Mouse (Mus musculus) forebrain, embryonic 15.5 days (tissue): ENCODE data around the gene Spry1. TPM values are rescaled to one million over a fixed set of nuclear protein-coding genes. Genes with fewer than 3 reads are reported as not detected.
A peak's percentile ranks its signal among the peaks of the same experiment; 100 is the strongest.

Experiments used
- ATAC-seq: fragments of 200-750 bp; cut with Nextera tagmentation; replicated peaks from 2 replicates; pipeline ENCODE4 v1.8.0; 2017; ENCODE audit warnings: mild to moderate bottlenecking, moderate TSS enrichment, moderate library complexity
- H3K27ac ChIP-seq: fragments of 300-500 bp; sonication (generic); replicated peaks from 2 replicates; pipeline ENCODE4 v1.5.1; 2015; ENCODE audit warnings: mild to moderate bottlenecking, inconsistent platforms
- H3K27me3 ChIP-seq: fragments of 300-500 bp; sonication (generic); 2 replicates; pipeline ENCODE4 v1.6.1; 2015; ENCODE audit warnings: inconsistent platforms
- H3K36me3 ChIP-seq: fragments of 300-500 bp; sonication (generic); 2 replicates; pipeline ENCODE4 v1.6.1; 2015; ENCODE audit warnings: mild to moderate bottlenecking, inconsistent platforms
- H3K4me1 ChIP-seq: fragments of 300-500 bp; sonication (generic); 2 replicates; pipeline ENCODE4 v1.6.1; 2015; ENCODE audit warnings: inconsistent platforms
- H3K4me2 ChIP-seq: fragments of 300-500 bp; sonication (generic); replicated peaks from 2 replicates; pipeline ENCODE4 v1.6.1; 2015; ENCODE audit warnings: mild to moderate bottlenecking, inconsistent platforms
- H3K4me3 ChIP-seq: fragments of 300-500 bp; sonication (generic); 2 replicates; pipeline ENCODE4 v1.5.1; 2015; ENCODE audit warnings: mild to moderate bottlenecking, inconsistent platforms
- H3K9ac ChIP-seq: fragments of 300-500 bp; sonication (generic); replicated peaks from 2 replicates; pipeline ENCODE4 v1.6.1; 2015; ENCODE audit warnings: mild to moderate bottlenecking, inconsistent platforms
- H3K9me3 ChIP-seq: fragments of 300-500 bp; sonication (generic); 2 replicates; pipeline ENCODE4 v1.6.1; 2016; ENCODE audit warnings: inconsistent platforms
- WGBS: fragments of 180-500 bp; shearing (Covaris S2); methylation state at CpG from one replicate; pipeline ENCODE4 v1.1.7; 2015; ENCODE audit warnings: mixed read lengths; 5-methylcytosine and 5-hydroxymethylcytosine counted together
- polyA plus RNA-seq: library from polyadenylated mRNA; unstranded; fragments of >200 nt; fragmentation: Nextera tagmentation; extraction: Ambion mirVana; gene quantifications from 2 replicates; pipeline ENCODE4 v1.2.1, GENCODE M21; 2015

The Spry1 gene
- polyA plus RNA-seq, 1 experiment from 2014 or later = 5.6 TPM

GRCm38 (mm10) chr3:37659621-37660020 is 19.9 kb downstream of the Spry1 start:
- peaks cover 12% of the 10 kb centered on the region for H3K4me1 ChIP-seq
- no peaks in the 10 kb centered on the region for H3K36me3 ChIP-seq
- H3K9me3 ChIP-seq = no peaks in the 10 kb centered on the region
- 83% methylated on average over 6 of the region's 6 CpGs for WGBS
- H3K27me3 ChIP-seq = peaks cover 5% of the 10 kb centered on the region; the same call in 1 of the 2 replicates
- no peak overlapping the region for H3K9ac ChIP-seq
- no peak overlapping the region for H3K27ac ChIP-seq
- no peak for ATAC-seq
- no peak overlapping the region for H3K4me2 ChIP-seq
- H3K4me3 ChIP-seq = no peak overlapping the region

- no peaks in the 10 kb centered on the region for H3K27me3 ChIP-seq
- 19% methylated on average over 9 of the region's 9 CpGs for WGBS
- peaks cover 6% of the 10 kb centered on the region; the same call in 1 of the 2 replicates for H3K9me3 ChIP-seq
- no peak overlapping the region for H3K4me3 ChIP-seq
- H3K9ac ChIP-seq = no peak overlapping the region
- H3K27ac ChIP-seq = no peak overlapping the region
- no peaks in the 10 kb centered on the region for H3K36me3 ChIP-seq
- peaks cover 6% of the 10 kb centered on the region; the same call in 1 of the 2 replicates for H3K4me1 ChIP-seq
- peak; percentile 60 for ATAC-seq
- H3K4me2 ChIP-seq = no peak overlapping the region
Measured at GRCm38 (mm10) chr3:37666291-37667118, 26.8 kb downstream of the Spry1 start.

- Histone ChIP-seq H3K36me3 (no peaks in the 10 kb centered on the region), H3K4me2 (no peak overlapping the region), H3K4me1 (peaks cover 6% of the 10 kb centered on the region; the same call in 1 of the 2 replicates), H3K4me3 (no peak overlapping the region), H3K27me3 (no peaks in the 10 kb centered on the region), H3K9me3 (peaks cover 6% of the 10 kb centered on the region; the same call in 1 of the 2 replicates), H3K9ac (no peak overlapping the region), H3K27ac (no peak overlapping the region)
- WGBS = 27% methylated on average over 2 of the region's 2 CpGs
- ATAC-seq = no peak
Measured at GRCm38 (mm10) chr3:37667119-37667467, 27.3 kb downstream of the Spry1 start.

GRCm38 (mm10) chr3:37667736-37668135 is 28.0 kb downstream of the Spry1 start:
- no peak overlapping the region for H3K9ac ChIP-seq
- H3K9me3 ChIP-seq = peaks cover 6% of the 10 kb centered on the region; the same call in 1 of the 2 replicates
- no peak for ATAC-seq
- no peaks in the 10 kb centered on the region for H3K27me3 ChIP-seq
- no peak overlapping the region for H3K4me3 ChIP-seq
- H3K27ac ChIP-seq = no peak overlapping the region
- 35% methylated on average over 7 of the region's 7 CpGs for WGBS
- no peak overlapping the region for H3K4me2 ChIP-seq
- H3K36me3 ChIP-seq = no peaks in the 10 kb centered on the region
- peaks cover 6% of the 10 kb centered on the region; the same call in 1 of the 2 replicates for H3K4me1 ChIP-seq

GRCm38 (mm10) chr3:37668652-37669051 is 28.9 kb downstream of the Spry1 start:
- ATAC-seq = no peak
- Histone ChIP-seq H3K27ac (no peak overlapping the region), H3K9me3 (peaks cover 6% of the 10 kb centered on the region; the same call in 1 of the 2 replicates), H3K4me3 (no peak overlapping the region), H3K9ac (no peak overlapping the region), H3K36me3 (no peaks in the 10 kb centered on the region), H3K4me2 (no peak overlapping the region), H3K27me3 (no peaks in the 10 kb centered on the region), H3K4me1 (peaks cover 6% of the 10 kb centered on the region; the same call in 1 of the 2 replicates)
- WGBS = 91% methylated on average over 12 of the region's 12 CpGs

GRCm38 (mm10) chr3:37669100-37669499 is 29.4 kb downstream of the Spry1 start:
- Histone ChIP-seq H3K9ac (no peak overlapping the region), H3K4me1 (peaks cover 6% of the 10 kb centered on the region; the same call in 1 of the 2 replicates), H3K27me3 (no peaks in the 10 kb centered on the region), H3K36me3 (no peaks in the 10 kb centered on the region), H3K27ac (no peak overlapping the region), H3K4me2 (no peak overlapping the region), H3K9me3 (peaks cover 6% of the 10 kb centered on the region; the same call in 1 of the 2 replicates), H3K4me3 (no peak overlapping the region)
- 99% methylated on average over 20 of the region's 20 CpGs for WGBS
- no peak for ATAC-seq

- Histone ChIP-seq H3K27ac (no peak overlapping the region), H3K27me3 (no peaks in the 10 kb centered on the region), H3K4me3 (no peak overlapping the region), H3K9ac (no peak overlapping the region), H3K36me3 (no peaks in the 10 kb centered on the region), H3K4me2 (no peak overlapping the region), H3K4me1 (no peaks in the 10 kb centered on the region), H3K9me3 (peaks cover 6% of the 10 kb centered on the region; the same call in 1 of the 2 replicates)
- WGBS = 12% methylated on average over 15 of the region's 15 CpGs
- no peak for ATAC-seq
Measured at GRCm38 (mm10) chr3:37672266-37673040, 32.7 kb downstream of the Spry1 start.

- H3K4me2 ChIP-seq = no peak overlapping the region
- no peaks in the 10 kb centered on the region for H3K4me1 ChIP-seq
- no peak overlapping the region for H3K4me3 ChIP-seq
- peaks cover 6% of the 10 kb centered on the region; the same call in 1 of the 2 replicates for H3K9me3 ChIP-seq
- WGBS = 46% methylated on average over 13 of the region's 13 CpGs
- no peak; the same call in 1 of the 2 replicates for ATAC-seq
- no peaks in the 10 kb centered on the region for H3K36me3 ChIP-seq
- H3K27ac ChIP-seq = no peak overlapping the region
- H3K27me3 ChIP-seq = no peaks in the 10 kb centered on the region
- no peak overlapping the region for H3K9ac ChIP-seq
Measured at GRCm38 (mm10) chr3:37673513-37674261, 33.9 kb downstream of the Spry1 start.

- Histone ChIP-seq H3K4me2 (no peak overlapping the region), H3K36me3 (no peaks in the 10 kb centered on the region), H3K27ac (no peak overlapping the region), H3K4me1 (no peaks in the 10 kb centered on the region), H3K4me3 (no peak overlapping the region), H3K9me3 (no peaks in the 10 kb centered on the region), H3K9ac (no peak overlapping the region), H3K27me3 (no peaks in the 10 kb centered on the region)
- 83% methylated on average over 11 of the region's 11 CpGs for WGBS
- ATAC-seq = no peak
Measured at GRCm38 (mm10) chr3:37675056-37675525, 35.3 kb downstream of the Spry1 start.

GRCm38 (mm10) chr3:37676291-37676690 is 36.5 kb downstream of the Spry1 start:
- H3K4me3 ChIP-seq = no peak overlapping the region
- H3K36me3 ChIP-seq = no peaks in the 10 kb centered on the region
- no peak for ATAC-seq
- no peaks in the 10 kb centered on the region for H3K4me1 ChIP-seq
- no peak overlapping the region for H3K27ac ChIP-seq
- H3K9me3 ChIP-seq = no peaks in the 10 kb centered on the region
- H3K4me2 ChIP-seq = no peak overlapping the region
- H3K9ac ChIP-seq = no peak overlapping the region
- H3K27me3 ChIP-seq = no peaks in the 10 kb centered on the region
- 74% methylated on average over 8 of the region's 8 CpGs for WGBS

GRCm38 (mm10) chr3:37686219-37686618 is 46.5 kb downstream of the Spry1 start:
- no peak for ATAC-seq
- 54% methylated on average over 7 of the region's 7 CpGs for WGBS

More at GRCm38 (mm10) chr3:37686219-37686618, 46.5 kb downstream of the Spry1 start:
- Histone ChIP-seq H3K4me2 (no peak overlapping the region), H3K9me3 (no peaks in the 10 kb centered on the region), H3K27me3 (no peaks in the 10 kb centered on the region), H3K27ac (no peak overlapping the region), H3K4me1 (no peaks in the 10 kb centered on the region), H3K4me3 (no peak overlapping the region), H3K36me3 (no peaks in the 10 kb centered on the region), H3K9ac (no peak overlapping the region)
